Mouse (Mus musculus) ES-E14 (cell line): Measurements from ENCODE around the gene Dcaf17. TPM values are rescaled to one million over a fixed set of nuclear protein-coding genes. Genes with fewer than 3 reads are reported as not detected.

Source experiments
- DNase-seq: peaks from one replicate; pipeline ENCODE4 v3.0.0-alpha.2; 2013; ENCODE audit warnings: low read depth, low spot score
- H3K27ac ChIP-seq: 2 replicates; pipeline ENCODE4 v1.5.1; 2012; ENCODE audit warnings: low read depth, mild to moderate bottlenecking, low read length, moderate library complexity, mixed read lengths; ENCODE audit not compliant: poor library complexity, insufficient read depth, severe bottlenecking
- H3K36me3 ChIP-seq: 2 replicates; pipeline ENCODE4 v1.6.1; 2012; ENCODE audit warnings: mild to moderate bottlenecking, low read length, moderate library complexity, mixed read lengths; ENCODE audit not compliant: control insufficient read depth, poor library complexity, insufficient read depth, severe bottlenecking
- H3K4me1 ChIP-seq, 2 experiments: fragments of 150-350 bp in 1 of 2; sonication (generic) in 1 of 2; 2 replicates each; pipeline ENCODE4 v1.6.1; 2012; ENCODE audit warnings: low read length in 2 of 2, mild to moderate bottlenecking in 1 of 2, mixed read lengths in 1 of 2; ENCODE audit not compliant: control insufficient read depth in 2 of 2, insufficient read depth in 2 of 2, poor library complexity in 1 of 2
- H3K4me3 ChIP-seq, 2 experiments: fragments of 150-350 bp in 1 of 2; sonication (generic) in 1 of 2; 2 replicates each; pipeline ENCODE4 v1.5.1; 2012; ENCODE audit warnings: low read length in 2 of 2, low read depth in 1 of 2, mild to moderate bottlenecking in 1 of 2, mixed read lengths in 1 of 2; ENCODE audit not compliant: insufficient read depth in 1 of 2, poor library complexity in 1 of 2, severe bottlenecking in 1 of 2
- H3K9ac ChIP-seq: 2 replicates; pipeline ENCODE4 v1.6.1; 2012; ENCODE audit warnings: low read depth, mild to moderate bottlenecking, low read length, mixed read lengths; ENCODE audit not compliant: poor library complexity, insufficient read depth, severe bottlenecking
- H3K9me3 ChIP-seq: fragments of 150-350 bp; sonication (generic); 2 replicates; pipeline ENCODE4 v1.6.1; 2012; ENCODE audit warnings: low read depth, mild to moderate bottlenecking, low read length; ENCODE audit not compliant: control insufficient read depth, insufficient read depth
- CHD2 ChIP-seq: IDR thresholded peaks from 2 replicates; pipeline ENCODE4 v1.6.1; 2014; ENCODE audit warnings: mild to moderate bottlenecking, low read depth, low read length, inconsistent platforms
- HCFC1 ChIP-seq: IDR thresholded peaks from 2 replicates; pipeline ENCODE4 v1.6.1; 2012; ENCODE audit warnings: low read length, inconsistent platforms, borderline replicate concordance; ENCODE audit not compliant: insufficient read depth
- MAFK ChIP-seq: IDR thresholded peaks from 2 replicates; pipeline ENCODE4 v1.6.1; 2014; ENCODE audit warnings: mild to moderate bottlenecking, low read depth, low read length, inconsistent platforms; ENCODE audit not compliant: insufficient read depth
- ZC3H11A ChIP-seq: IDR thresholded peaks from 2 replicates; pipeline ENCODE4 v1.6.1; 2012; ENCODE audit warnings: low read depth, mild to moderate bottlenecking, inconsistent platforms, low read length, borderline replicate concordance
- ZNF384 ChIP-seq: IDR thresholded peaks from 2 replicates; pipeline ENCODE4 v1.6.1; 2012; ENCODE audit warnings: low read depth, low read length, inconsistent platforms
- in situ Hi-C, 2 experiments: fragments of 600-800 bp; cut with MboI; formaldehyde crosslinking; loops; one replicate each; pipeline ENCODE4 v1.15.1; 2025; ENCODE audit warnings: low sequenced_read_pairs in 2 of 2, inconsistent platforms in 1 of 2; ENCODE audit not compliant: unreplicated experiment in 2 of 2
- total RNA-seq: library from RNA; depleted of rRNA; stranded (reverse); fragments of 300-350 nt; gene quantifications from 2 replicates; pipeline ENCODE4 v1.2.3, GENCODE M21; 2012; rRNA removed

Dcaf17 gene
- 14.4 and 20.0 TPM in 2 replicates for total RNA-seq

DNA sequence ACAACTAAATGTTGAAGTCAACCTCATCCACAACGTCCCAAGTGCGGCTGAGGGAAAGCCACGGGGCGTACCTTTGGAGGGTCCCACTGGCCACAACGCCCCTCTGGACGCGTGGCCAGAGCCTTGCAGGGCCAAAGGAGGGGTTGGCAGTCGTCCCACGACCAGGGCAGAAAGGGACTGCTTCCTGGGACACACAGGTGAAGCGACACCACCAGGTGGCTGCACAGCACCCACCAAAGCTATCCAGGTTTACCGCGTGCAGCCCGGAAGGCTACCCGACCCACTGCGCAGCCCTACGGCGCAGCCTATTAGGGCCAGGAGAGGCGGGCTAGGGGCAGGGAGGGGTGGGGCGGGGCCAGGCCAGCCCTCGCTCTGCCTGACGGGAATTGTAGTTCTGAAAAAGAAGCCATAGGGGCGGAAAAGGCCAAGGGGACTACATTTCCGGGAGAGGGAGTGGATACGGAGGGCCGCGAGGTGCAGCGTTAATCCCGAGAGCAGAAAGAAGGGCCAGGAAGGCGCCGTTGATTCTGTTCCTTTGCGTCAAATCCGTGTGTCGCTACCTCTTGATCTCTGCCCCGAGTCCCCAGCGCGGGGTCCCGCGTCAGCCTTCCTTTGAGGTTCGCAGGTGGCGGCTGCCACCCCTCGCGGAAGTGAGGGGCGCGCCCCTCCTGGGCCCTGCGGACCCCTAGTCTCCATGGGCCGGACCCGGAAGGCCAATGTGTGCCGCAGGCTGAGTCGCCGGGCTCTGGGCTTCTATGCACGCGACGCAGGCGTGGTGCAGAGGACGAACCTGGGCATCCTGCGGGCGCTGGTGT is at the start of gene Dcaf17, which contains the start of gene Mettl8:
Dcaf17 (plus strand) TSS at position 29 of the 815 bp plus-strand sequence.
Mettl8 (minus strand) TSS at position 284 of the 815 bp plus-strand sequence.
- in situ Hi-C loops, result no loop called here

DNA sequence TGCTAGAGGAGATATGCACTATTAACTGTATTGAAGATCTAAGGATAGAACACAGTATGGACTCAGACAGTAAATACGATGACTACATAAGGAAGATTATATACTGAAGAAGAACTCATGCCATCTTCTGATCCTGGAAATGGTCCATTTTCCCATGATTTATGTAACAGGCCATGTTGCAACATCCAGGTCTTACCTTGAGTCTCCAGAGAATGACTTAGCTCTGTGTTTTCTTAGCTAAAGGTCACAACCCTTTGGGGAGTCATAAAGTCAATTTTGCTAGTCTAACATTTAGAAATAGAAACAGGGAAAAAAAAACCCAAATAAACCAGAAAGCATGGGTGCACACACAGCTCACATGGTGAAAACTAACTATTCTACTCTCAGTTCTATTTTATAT is 43.3 kb upstream of the Dcaf17 start:
- H3K9me3 ChIP-seq, result no peaks in the 10 kb centered on the region
- TF ChIP-seq ZNF384 (no peak), HCFC1 (no peak)
- H3K4me1 ChIP-seq, result no peaks in the 10 kb centered on the region
- no peak for DNase-seq
- no peak overlapping the region for H3K27ac ChIP-seq
- in situ Hi-C loops, result no loop called here
- H3K9ac ChIP-seq, result no peak overlapping the region
- no peak overlapping the region for H3K4me3 ChIP-seq
- H3K36me3 ChIP-seq, result no peaks in the 10 kb centered on the region; the same call in 1 of the 2 replicates

More for the DNA sequence above, at the start of gene Dcaf17, which contains the start of gene Mettl8:
- peak; percentile 97 for DNase-seq
- Histone ChIP-seq H3K27ac (peak within 1 kb of the TSS; percentile 63), H3K9ac (peak within 1 kb of the TSS; percentile 97), H3K36me3 (peaks cover 3% of the 10 kb centered on the region; the same call in 1 of the 2 replicates), H3K4me3 (peak within 1 kb of the TSS; percentile 90 to 96), H3K4me1 (peaks cover 6 to 7% of the 10 kb centered on the region in 2 experiments; a peak in 3 of 4 replicates), H3K9me3 (no peaks in the 10 kb centered on the region)
- no peak for TF ChIP-seq ZNF384
- TF ChIP-seq CHD2, result no peak; the same call in 1 of the 2 replicates
- TF ChIP-seq HCFC1, result peak; percentile 93

DNA sequence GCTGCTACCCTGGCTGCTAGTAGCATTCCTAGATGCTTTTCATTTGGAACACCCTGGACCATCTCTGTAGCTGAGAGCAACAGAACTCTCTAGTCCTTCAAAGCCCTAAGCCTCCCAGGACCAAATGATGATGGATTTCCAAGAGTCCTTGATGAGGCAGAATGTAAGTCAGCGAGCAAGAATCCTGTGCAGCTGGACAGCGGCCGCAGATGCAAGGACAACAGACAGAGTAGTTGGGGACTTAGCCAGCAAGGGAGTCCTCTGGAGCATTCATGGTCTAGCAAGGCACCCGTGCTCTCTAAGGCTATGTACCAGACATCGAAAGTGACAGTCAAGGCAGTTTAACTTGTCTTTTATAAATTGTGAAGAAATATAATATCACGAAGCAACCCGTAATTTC is 41.6 kb upstream of the Dcaf17 start:
- TF ChIP-seq ZNF384 (no peak), MAFK (no peak), CHD2 (no peak), HCFC1 (no peak), ZC3H11A (no peak)
- no peak overlapping the region for H3K9ac ChIP-seq
- H3K4me1 ChIP-seq, result no peaks in the 10 kb centered on the region
- in situ Hi-C loops, result no loop called here
- no peaks in the 10 kb centered on the region; the same call in 1 of the 2 replicates for H3K36me3 ChIP-seq
- no peak overlapping the region for H3K27ac ChIP-seq
- H3K4me3 ChIP-seq, result no peak overlapping the region
- no peaks in the 10 kb centered on the region for H3K9me3 ChIP-seq
- DNase-seq, result no peak

DNA sequence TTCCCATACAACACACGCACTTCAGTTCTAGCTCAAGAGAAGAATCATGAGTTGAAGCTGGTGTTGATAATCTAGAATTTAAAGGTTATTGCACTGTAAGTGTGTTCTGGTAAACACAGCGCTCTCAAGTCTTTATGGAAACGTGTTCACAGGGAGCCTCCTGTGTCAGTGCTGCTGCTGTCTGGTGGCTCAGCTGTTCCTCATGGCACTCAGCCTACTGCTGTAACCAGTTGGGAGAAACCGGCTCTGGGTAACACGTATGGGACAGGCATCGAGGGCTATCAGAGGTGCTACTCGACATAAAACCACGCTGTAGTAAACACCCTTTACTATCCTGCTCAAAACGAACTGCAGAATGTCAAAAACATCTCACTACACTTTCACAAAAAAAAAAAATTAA is 35.9 kb upstream of the Dcaf17 start:
- Histone ChIP-seq H3K9me3 (no peaks in the 10 kb centered on the region), H3K27ac (no peak overlapping the region), H3K9ac (no peak overlapping the region), H3K4me1 (peaks cover 0 to 14% of the 10 kb centered on the region in 2 experiments; a peak in 3 of 4 replicates), H3K36me3 (no peaks in the 10 kb centered on the region; the same call in 1 of the 2 replicates), H3K4me3 (no peak overlapping the region)
- in situ Hi-C loops, result no loop called here
- no peak for TF ChIP-seq ZC3H11A
- no peak for TF ChIP-seq HCFC1
- TF ChIP-seq ZNF384, result no peak
- TF ChIP-seq CHD2, result no peak
- TF ChIP-seq MAFK, result no peak
- no peak for DNase-seq
